Mouse (Mus musculus) liver, embryonic 14.5 days (tissue): ENCODE data around the gene Ccnjl. TPM values are rescaled to one million over a fixed set of nuclear protein-coding genes. Genes with fewer than 3 reads are reported as not detected.

Experiments
- ATAC-seq: fragments of 200-750 bp; cut with Nextera tagmentation; 2 replicates; pipeline ENCODE4 v1.8.0; 2017; ENCODE audit warnings: moderate number of reproducible peaks, mild to moderate bottlenecking, moderate library complexity; ENCODE audit not compliant: insufficient read depth
- DNase-seq, 3 experiments: peaks; one replicate each; pipeline ENCODE4 v3.0.0-alpha.2; 2012 to 2013; ENCODE audit warnings: low read depth in 3 of 3, low spot score in 3 of 3
- H3K27ac ChIP-seq: fragments of 300-500 bp; sonication (generic); 2 replicates; pipeline ENCODE4 v1.5.1; 2014; ENCODE audit warnings: moderate library complexity, mild to moderate bottlenecking, control low read depth, inconsistent platforms
- H3K27me3 ChIP-seq: fragments of 300-500 bp; sonication (generic); 2 replicates; pipeline ENCODE4 v1.6.1; 2014; ENCODE audit warnings: mild to moderate bottlenecking, low read length, moderate library complexity; ENCODE audit not compliant: control insufficient read depth, insufficient read depth
- H3K36me3 ChIP-seq: fragments of 300-500 bp; sonication (generic); replicated peaks from 2 replicates; pipeline ENCODE4 v1.6.1; 2014; ENCODE audit warnings: low read depth; ENCODE audit not compliant: control insufficient read depth, insufficient read depth
- H3K4me1 ChIP-seq, 2 experiments: fragments of 200-500 bp in 1 of 2; fragments of 300-500 bp in 1 of 2; sonication (generic) in 1 of 2; replicated peaks; 2 replicates each; pipeline ENCODE4 v1.6.1; 2012 to 2014; ENCODE audit warnings: antibody characterized with exemption in 1 of 2, inconsistent platforms in 1 of 2, low read length in 1 of 2; ENCODE audit not compliant: control insufficient read depth in 2 of 2, insufficient read depth in 2 of 2
- H3K4me2 ChIP-seq: fragments of 300-500 bp; sonication (generic); 2 replicates; pipeline ENCODE4 v1.6.1; 2014; ENCODE audit warnings: low read depth, mild to moderate bottlenecking, control low read depth, moderate library complexity
- H3K4me3 ChIP-seq, 2 experiments: fragments of 200-500 bp in 1 of 2; fragments of 300-500 bp in 1 of 2; sonication (generic) in 1 of 2; 2 replicates each; pipeline ENCODE4 v1.5.1; 2012 to 2014; ENCODE audit warnings: low read depth in 2 of 2, low read length in 2 of 2, mild to moderate bottlenecking in 2 of 2, control low read depth in 1 of 2, inconsistent platforms in 1 of 2, moderate library complexity in 1 of 2; ENCODE audit not compliant: insufficient read depth in 1 of 2
- H3K9ac ChIP-seq: fragments of 300-500 bp; sonication (generic); replicated peaks from 2 replicates; pipeline ENCODE4 v1.6.1; 2014; ENCODE audit warnings: mild to moderate bottlenecking, control low read depth, moderate library complexity
- H3K9me3 ChIP-seq: fragments of 300-500 bp; sonication (generic); 2 replicates; pipeline ENCODE4 v1.6.1; 2016; ENCODE audit warnings: low read length, mixed read lengths; ENCODE audit not compliant: control insufficient read depth
- CTCF ChIP-seq: IDR thresholded peaks from 2 replicates; pipeline ENCODE4 v1.5.1; 2016; ENCODE audit warnings: antibody characterized with exemption, low read depth, control low read depth
- EP300 ChIP-seq: IDR thresholded peaks from 2 replicates; pipeline ENCODE4 v1.6.1; 2016; ENCODE audit warnings: antibody characterized with exemption, low read depth
- WGBS: fragments of 180-500 bp; shearing (Covaris S2); extraction: QIAGEN DNeasy Blood & Tissue Kit; methylation state at CpG from one replicate; pipeline ENCODE4 v1.1.7; 2014; ENCODE audit not compliant: insufficient replicate concordance; 5-methylcytosine and 5-hydroxymethylcytosine counted together
- polyA plus RNA-seq, 2 experiments: library from polyadenylated mRNA; depleted of rRNA in 1 of 2; stranded (reverse) in 1 of 2; unstranded in 1 of 2; fragments of >200 nt; fragmentation: Nextera tagmentation in 1 of 2; extraction: Ambion mirVana in 1 of 2; gene quantifications; 2 replicates each; pipeline versions ENCODE4 v1.2.1 to v1.2.3; 2012 to 2014

The Ccnjl gene
- polyA plus RNA-seq, 2 experiments: 0.79 to 1.5 TPM

DNA sequence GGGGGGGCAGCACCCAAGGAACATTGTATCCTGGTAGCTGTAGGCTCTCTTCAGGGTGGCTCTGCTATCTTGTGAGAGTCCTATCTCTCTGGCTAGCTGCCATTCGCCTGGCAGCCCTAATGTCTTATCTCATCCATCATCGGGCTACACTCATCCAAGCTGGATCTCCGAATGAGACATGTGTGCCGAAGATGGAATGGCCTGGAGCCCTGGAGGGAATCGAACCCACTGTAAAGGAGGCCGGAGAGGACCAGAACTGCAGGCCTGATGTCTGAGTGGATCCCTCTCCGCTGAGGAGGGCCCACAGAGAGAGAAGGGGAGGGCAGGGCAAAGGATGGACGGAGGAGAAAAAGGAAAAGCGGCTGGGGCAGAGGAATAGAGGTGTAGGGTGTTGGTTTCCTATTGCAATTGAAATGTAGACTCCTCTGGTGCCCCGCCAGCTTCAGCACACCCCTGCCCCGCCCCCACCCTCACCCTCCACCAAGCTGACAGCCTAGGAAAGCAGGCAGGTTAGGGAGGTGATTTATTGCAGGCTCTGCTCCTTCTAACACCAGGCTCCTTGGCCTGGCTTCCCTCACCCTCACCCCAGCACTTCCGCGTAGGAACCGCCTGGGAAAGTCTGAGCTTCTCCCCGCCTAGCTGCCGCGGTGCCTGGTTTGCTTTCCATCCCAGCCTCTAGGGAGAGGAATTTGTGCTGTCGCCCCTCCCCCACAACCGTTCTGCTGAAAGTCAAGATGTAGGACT, 105.2 kb downstream of the Ccnjl start:
- Histone ChIP-seq H3K36me3 (no peaks in the 10 kb centered on the region), H3K9me3 (no peaks in the 10 kb centered on the region), H3K27me3 (no peaks in the 10 kb centered on the region), H3K27ac (no peak overlapping the region), H3K4me3 (no peak overlapping the region), H3K4me1 (peaks cover 0 to 15% of the 10 kb centered on the region in 2 experiments), H3K9ac (no peak overlapping the region), H3K4me2 (no peak overlapping the region)
- no peak for TF ChIP-seq CTCF
- no peak for TF ChIP-seq EP300
- DNase-seq: no peak
- WGBS: 20% methylated on average over 19 of the region's 19 CpGs
- ATAC-seq: no peak

Other genes with a start within 250 kb of the Ccnjl start
- gene Pttg1, start 102.5 kb upstream of the Ccnjl start, polyA plus RNA-seq (2012; rRNA removed): 24.9 and 35.0 TPM in 2 replicates
- 51.0 and 58.2 TPM in 2 replicates for gene Pttg1, start 102.5 kb upstream of the Ccnjl start, polyA plus RNA-seq (2014; fragmentation: Nextera tagmentation; extraction: Ambion mirVana)
- gene Slu7, start 95.0 kb upstream of the Ccnjl start, polyA plus RNA-seq (2012; rRNA removed): 2.1 and 4.9 TPM in 2 replicates
- gene Slu7, start 95.0 kb upstream of the Ccnjl start, polyA plus RNA-seq (2014; fragmentation: Nextera tagmentation; extraction: Ambion mirVana): 20.8 and 24.1 TPM in 2 replicates
- 0.18 and 0.41 TPM in 2 replicates for gene C1qtnf2, start 54.5 kb upstream of the Ccnjl start, polyA plus RNA-seq (2012; rRNA removed)
- 0.20 and 0.32 TPM in 2 replicates for gene C1qtnf2, start 54.5 kb upstream of the Ccnjl start, polyA plus RNA-seq (2014; fragmentation: Nextera tagmentation; extraction: Ambion mirVana)
- 0.11 and 0.12 TPM in 2 replicates for gene 4933415A04Rik, start 58.3 kb downstream of the Ccnjl start, polyA plus RNA-seq (2012; rRNA removed)
- 0.17 and 0.29 TPM in 2 replicates for gene 4933415A04Rik, start 58.3 kb downstream of the Ccnjl start, polyA plus RNA-seq (2014; fragmentation: Nextera tagmentation; extraction: Ambion mirVana)
- gene Fabp6, start 72.8 kb downstream of the Ccnjl start, polyA plus RNA-seq (2012; rRNA removed): not detected in 2 replicates
- gene Fabp6, start 72.8 kb downstream of the Ccnjl start, polyA plus RNA-seq (2014; fragmentation: Nextera tagmentation; extraction: Ambion mirVana): not detected in 2 replicates
- gene Pwwp2a, start 153.2 kb downstream of the Ccnjl start, polyA plus RNA-seq (2012; rRNA removed): 12.3 and 15.7 TPM in 2 replicates
- 10.3 and 11.6 TPM in 2 replicates for gene Pwwp2a, start 153.2 kb downstream of the Ccnjl start, polyA plus RNA-seq (2014; fragmentation: Nextera tagmentation; extraction: Ambion mirVana)
- gene Ttc1, start 219.2 kb downstream of the Ccnjl start, polyA plus RNA-seq (2012; rRNA removed): 9.4 and 17.9 TPM in 2 replicates
- gene Ttc1, start 219.2 kb downstream of the Ccnjl start, polyA plus RNA-seq (2014; fragmentation: Nextera tagmentation; extraction: Ambion mirVana): 34.1 and 36.9 TPM in 2 replicates